Mouse (Mus musculus) liver, embryonic 13.5 days (tissue): ENCODE data around the gene Napepld. TPM values are rescaled to one million over a fixed set of nuclear protein-coding genes. Genes with fewer than 3 reads are reported as not detected.
"Not testable (repeated sequence)": the region's sequence is repeated elsewhere in the genome, so short reads cannot be mapped to it uniquely, and the experiment has no call there.

Experiments used
- ATAC-seq: fragments of 200-750 bp; cut with Nextera tagmentation; 2 replicates; pipeline ENCODE4 v1.8.0; 2017; ENCODE audit warnings: low read depth, mild to moderate bottlenecking, moderate number of reproducible peaks, moderate library complexity
- DNase-seq: peaks from one replicate; pipeline ENCODE4 v3.0.0; 2022
- H3K27ac ChIP-seq: fragments of 300-500 bp; sonication (generic); 2 replicates; pipeline ENCODE4 v1.5.1; 2015; ENCODE audit warnings: moderate library complexity, mild to moderate bottlenecking, inconsistent platforms
- H3K27me3 ChIP-seq: fragments of 300-500 bp; sonication (generic); 2 replicates; pipeline ENCODE4 v1.6.1; 2015; ENCODE audit warnings: mild to moderate bottlenecking, inconsistent platforms
- H3K36me3 ChIP-seq: fragments of 300-500 bp; sonication (generic); 2 replicates; pipeline ENCODE4 v1.6.1; 2015; ENCODE audit warnings: mild to moderate bottlenecking, inconsistent platforms
- H3K4me1 ChIP-seq: fragments of 300-500 bp; sonication (generic); replicated peaks from 2 replicates; pipeline ENCODE4 v1.6.1; 2015; ENCODE audit warnings: inconsistent platforms
- H3K4me2 ChIP-seq: fragments of 300-500 bp; sonication (generic); 2 replicates; pipeline ENCODE4 v1.6.1; 2015; ENCODE audit warnings: inconsistent platforms, mild to moderate bottlenecking, moderate library complexity
- H3K4me3 ChIP-seq: fragments of 300-500 bp; sonication (generic); replicated peaks from 2 replicates; pipeline ENCODE4 v1.5.1; 2015; ENCODE audit warnings: mild to moderate bottlenecking, inconsistent platforms
- H3K9ac ChIP-seq: fragments of 300-500 bp; sonication (generic); 2 replicates; pipeline ENCODE4 v1.6.1; 2015; ENCODE audit warnings: mild to moderate bottlenecking, inconsistent platforms
- H3K9me3 ChIP-seq: fragments of 300-500 bp; sonication (generic); replicated peaks from 2 replicates; pipeline ENCODE4 v1.6.1; 2016; ENCODE audit warnings: inconsistent platforms
- WGBS: fragments of 180-500 bp; shearing (Covaris S2); methylation state at CpG from one replicate; pipeline ENCODE4 v1.1.7; 2015; ENCODE audit not compliant: insufficient replicate concordance; 5-methylcytosine and 5-hydroxymethylcytosine counted together
- polyA plus RNA-seq: library from polyadenylated mRNA; unstranded; fragments of >200 nt; fragmentation: Nextera tagmentation; extraction: Ambion mirVana; gene quantifications from 2 replicates; pipeline ENCODE4 v1.2.1, GENCODE M21; 2015

The Napepld gene
- polyA plus RNA-seq, 1 experiment from 2014 or later = 1.2 TPM

DNA sequence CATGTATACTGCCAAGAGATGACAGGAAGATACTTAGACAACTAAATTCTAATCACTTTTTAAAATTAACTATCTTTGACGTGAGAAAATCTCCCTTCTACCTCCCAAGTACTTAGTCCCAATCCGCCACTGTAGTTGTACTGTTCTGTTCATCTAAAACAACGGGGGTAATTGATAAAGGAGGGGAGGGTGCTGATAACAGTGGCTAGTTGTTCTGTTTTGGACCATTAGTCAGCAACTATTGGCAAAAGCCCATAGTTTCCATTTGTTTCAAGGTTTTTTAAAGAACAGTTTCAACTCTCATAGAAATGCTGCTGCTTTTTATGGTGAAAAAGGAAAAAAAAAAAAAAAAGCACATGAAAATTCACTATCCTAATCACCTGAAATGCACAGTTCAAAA, 2.5 kb upstream of the Napepld start:
- no peak overlapping the region for H3K4me2 ChIP-seq
- ATAC-seq (no peak), DNase-seq (no peak)
- peaks cover 27% of the 10 kb centered on the region for H3K4me1 ChIP-seq
- no peaks in the 10 kb centered on the region for H3K27me3 ChIP-seq
- 16% methylated on average over 3 of the region's 3 CpGs for WGBS
- no peak overlapping the region for H3K9ac ChIP-seq
- H3K9me3 ChIP-seq = no peaks in the 10 kb centered on the region
- no peak overlapping the region for H3K27ac ChIP-seq
- H3K36me3 ChIP-seq = no peaks in the 10 kb centered on the region
- no peak overlapping the region for H3K4me3 ChIP-seq

DNA sequence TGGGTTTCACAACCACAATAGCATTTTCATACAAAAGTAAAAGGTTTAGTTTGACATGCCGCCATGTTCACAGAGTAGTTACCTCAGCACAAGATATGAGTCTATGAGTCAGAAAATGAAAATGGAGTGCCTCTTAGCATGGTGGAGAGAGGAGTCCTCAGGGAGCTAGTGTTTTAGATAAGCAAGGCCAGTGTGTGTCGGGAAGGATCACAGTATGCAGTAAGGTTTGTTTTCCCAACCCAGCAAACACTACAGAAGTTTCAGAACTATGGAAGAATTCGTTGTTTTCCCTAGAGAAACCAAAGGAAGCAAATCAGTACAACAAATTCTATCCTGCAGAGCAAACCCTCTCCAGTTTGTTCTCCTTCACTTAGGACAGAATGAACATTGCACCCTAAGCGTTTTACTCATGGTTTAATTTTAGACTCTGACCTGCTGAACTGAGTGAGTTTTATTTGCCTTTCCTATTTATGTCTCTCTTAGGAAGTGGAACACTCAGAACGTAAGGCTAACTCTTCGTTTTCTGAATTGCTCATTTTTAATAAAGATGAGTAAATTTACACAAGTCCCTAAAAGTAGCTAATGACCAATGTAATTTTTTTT, 1.8 kb upstream of the Napepld start:
- H3K27me3 ChIP-seq = no peaks in the 10 kb centered on the region
- H3K4me2 ChIP-seq = 0 out of 2 replicates have a peak overlapping the region, but pooled peaks have one; percentile 0
- H3K27ac ChIP-seq = peak overlapping the region; percentile 36; the same call in 1 of the 2 replicates
- H3K4me3 ChIP-seq = no peak overlapping the region
- no peaks in the 10 kb centered on the region for H3K36me3 ChIP-seq
- H3K9me3 ChIP-seq = no peaks in the 10 kb centered on the region
- no peak overlapping the region for H3K9ac ChIP-seq
- DNase-seq (no peak), ATAC-seq (no peak)
- H3K4me1 ChIP-seq = peaks cover 27% of the 10 kb centered on the region
- 66% methylated on average over 6 of the region's 6 CpGs for WGBS

DNA sequence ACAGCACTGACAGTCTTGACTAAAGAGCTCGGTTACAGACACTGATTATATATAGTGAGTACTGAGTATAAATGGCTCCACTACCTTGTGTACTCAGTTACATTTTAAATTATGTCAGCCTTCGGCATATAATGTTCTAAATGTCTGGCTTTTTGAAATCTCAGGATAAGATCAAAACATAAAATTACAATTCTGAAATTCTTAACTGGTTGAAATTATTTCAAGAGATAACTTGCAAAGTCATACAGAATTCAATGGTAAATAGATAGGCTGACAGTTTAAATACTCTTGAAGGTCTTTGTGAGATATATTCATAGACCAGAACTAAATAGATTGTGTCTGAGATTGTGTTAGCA, 791 bp upstream of the Napepld start:
- DNase-seq (no peak), ATAC-seq (no peak)
- Histone ChIP-seq H3K9ac (peak overlapping the region; percentile 87), H3K4me3 (peak overlapping the region; percentile 76), H3K4me2 (peak overlapping the region; percentile 85), H3K27me3 (no peaks in the 10 kb centered on the region), H3K4me1 (peaks cover 27% of the 10 kb centered on the region), H3K9me3 (no peaks in the 10 kb centered on the region), H3K27ac (peak overlapping the region; percentile 92), H3K36me3 (no peaks in the 10 kb centered on the region)
- WGBS = 49% methylated on average over 2 of the region's 2 CpGs

DNA sequence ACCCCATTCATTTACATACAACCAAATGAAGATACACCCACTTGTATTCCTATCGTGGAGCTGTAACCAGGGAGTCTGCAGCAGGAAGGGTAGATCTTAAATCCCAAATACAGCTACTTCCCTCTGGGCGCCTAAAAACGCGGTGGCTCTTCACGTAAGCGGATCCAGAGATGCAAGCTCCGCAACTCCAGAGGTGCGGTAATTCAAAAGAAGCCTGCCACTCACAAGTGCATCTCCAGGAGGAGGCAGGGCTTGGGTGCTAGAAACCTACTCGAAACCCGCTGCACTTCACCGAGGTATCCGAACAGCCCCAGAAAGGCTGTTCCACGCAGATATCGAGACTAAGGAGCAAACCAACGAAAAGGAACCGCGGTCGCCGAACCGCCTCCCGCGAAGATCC, 262 bp downstream of the Napepld start:
- Histone ChIP-seq H3K4me1 (peaks cover 27% of the 10 kb centered on the region), H3K9me3 (no peaks in the 10 kb centered on the region), H3K27ac (peak overlapping the region; percentile 31), H3K4me2 (peak overlapping the region; percentile 85), H3K4me3 (peak overlapping the region; percentile 76), H3K9ac (peak overlapping the region; percentile 76), H3K36me3 (no peaks in the 10 kb centered on the region), H3K27me3 (no peaks in the 10 kb centered on the region)
- WGBS = under 1% methylated on average over 22 of the region's 22 CpGs
- peak; percentile 18 for ATAC-seq
- DNase-seq = no peak

DNA sequence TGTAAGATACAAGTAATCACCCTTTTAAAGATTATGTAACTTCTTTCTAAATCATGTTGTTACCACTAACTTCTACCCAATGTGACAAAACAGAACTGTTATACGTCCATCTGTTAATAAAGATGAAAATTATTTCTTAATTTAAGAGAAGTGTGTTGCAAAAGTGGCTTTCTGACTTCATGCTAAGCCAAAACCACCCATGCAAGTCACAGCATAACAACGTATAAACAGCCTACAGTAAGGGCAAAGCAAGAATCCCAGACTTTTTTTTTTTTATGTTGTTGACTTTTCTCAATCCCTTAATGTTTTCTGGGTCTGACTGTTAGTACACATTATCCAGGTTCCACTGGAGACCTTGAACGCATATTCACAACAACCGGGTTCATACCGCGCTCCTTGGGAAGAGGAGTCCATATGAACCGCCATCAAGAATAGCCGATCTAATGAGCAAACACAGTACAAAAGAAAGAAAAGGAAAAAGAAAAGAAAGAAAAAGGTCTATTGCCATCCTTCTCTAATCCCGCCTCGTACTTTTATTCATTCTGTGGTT, 849 bp downstream of the Napepld start:
- DNase-seq (no peak), ATAC-seq (no peak)
- WGBS = 25% methylated on average over 10 of the region's 10 CpGs
- Histone ChIP-seq H3K4me1 (peaks cover 27% of the 10 kb centered on the region), H3K9me3 (no peaks in the 10 kb centered on the region), H3K27ac (peak overlapping the region; percentile 31; the same call in 1 of the 2 replicates), H3K4me2 (peak overlapping the region; percentile 85), H3K36me3 (no peaks in the 10 kb centered on the region), H3K4me3 (peak overlapping the region; percentile 76), H3K27me3 (no peaks in the 10 kb centered on the region), H3K9ac (peak overlapping the region; percentile 76)

DNA sequence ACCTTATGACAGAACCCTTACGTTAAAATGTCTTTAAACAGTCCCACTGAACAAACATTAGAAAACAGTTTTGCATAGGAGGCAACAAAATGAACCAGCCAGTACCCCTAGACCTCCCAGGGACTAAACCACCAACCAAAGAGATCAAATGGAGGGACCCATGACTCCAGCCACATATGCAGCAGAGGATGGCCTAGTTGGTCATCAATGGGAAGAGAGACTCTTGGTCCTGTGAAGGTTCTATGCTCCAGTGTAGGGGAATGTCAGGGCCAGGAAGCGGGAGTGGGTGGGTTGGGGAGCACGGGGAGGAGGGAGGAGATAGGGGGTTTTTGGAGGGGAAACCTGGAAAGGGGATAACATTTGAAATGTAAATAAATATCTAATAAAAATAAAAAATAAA, 1.6 kb downstream of the Napepld start:
- not testable (repeated sequence) for H3K4me2 ChIP-seq, DNase-seq, H3K9ac ChIP-seq, ATAC-seq, H3K27ac ChIP-seq, H3K4me3 ChIP-seq, H3K9me3 ChIP-seq, H3K27me3 ChIP-seq, H3K36me3 ChIP-seq
- H3K4me1 ChIP-seq = peaks cover 27% of the 10 kb centered on the region
- 89% methylated on average over 3 of the region's 3 CpGs for WGBS

DNA sequence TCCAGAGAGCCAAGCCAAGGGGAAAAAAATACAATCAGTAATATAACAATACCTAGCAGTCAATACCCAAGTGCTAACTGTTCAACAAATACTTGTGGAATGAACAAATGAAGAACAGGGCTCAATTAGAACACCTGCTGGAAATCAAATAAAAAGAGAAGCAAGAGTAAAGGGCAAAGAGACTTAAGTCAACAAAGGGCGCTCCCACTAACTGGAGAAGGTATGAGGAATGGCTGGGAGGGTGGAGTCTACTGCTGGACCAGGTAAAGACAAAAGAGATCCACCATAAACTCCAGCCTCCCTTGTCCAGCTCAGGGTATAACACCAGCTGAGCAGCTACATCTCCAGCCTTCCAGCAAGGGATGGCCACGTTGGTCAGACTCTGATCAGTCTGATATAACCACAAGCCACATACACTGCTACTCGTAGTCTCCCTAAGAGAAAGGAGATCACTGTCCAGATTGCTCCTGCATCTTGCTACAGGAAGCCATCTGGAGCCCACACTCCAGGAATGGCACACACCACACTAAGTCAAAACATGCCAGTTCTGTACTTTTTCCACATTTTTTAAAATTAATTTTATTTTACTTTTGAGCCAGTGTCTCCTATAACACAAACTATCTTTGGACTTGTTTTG, 6.2 kb downstream of the Napepld start:
- WGBS = 34% methylated on average over 3 of the region's 3 CpGs
- no peak for DNase-seq
- no peak for ATAC-seq
- peaks cover 3% of the 10 kb centered on the region for H3K4me1 ChIP-seq
- no peak overlapping the region for H3K4me2 ChIP-seq
- H3K27ac ChIP-seq = no peak overlapping the region
- no peak overlapping the region for H3K9ac ChIP-seq
- no peaks in the 10 kb centered on the region for H3K27me3 ChIP-seq
- no peak overlapping the region for H3K4me3 ChIP-seq
- H3K36me3 ChIP-seq = no peaks in the 10 kb centered on the region
- H3K9me3 ChIP-seq = no peaks in the 10 kb centered on the region

DNA sequence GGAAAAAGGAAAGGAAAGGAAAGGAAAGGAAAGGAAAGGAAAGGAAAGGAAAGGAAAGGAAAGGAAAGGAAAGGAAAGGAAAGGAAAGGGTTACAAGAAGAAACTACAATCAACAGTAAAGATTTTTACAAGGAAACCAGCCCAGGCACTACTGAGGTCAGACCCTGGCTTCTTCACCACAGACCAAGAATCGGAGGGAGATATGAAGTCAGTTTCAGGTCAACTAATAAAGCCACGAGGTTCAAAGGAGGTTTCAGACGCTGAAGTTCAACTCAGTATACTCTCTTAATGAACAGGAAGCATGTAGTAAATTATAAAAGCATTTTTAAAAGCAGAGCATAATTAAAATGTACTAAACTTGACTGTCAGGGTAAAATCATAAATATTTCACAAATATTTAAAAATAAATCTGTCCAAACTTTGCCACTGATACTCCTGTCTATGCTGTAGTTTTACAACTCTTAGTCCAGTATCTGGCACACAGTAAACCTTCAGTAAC, 7.8 kb downstream of the Napepld start:
- no peak overlapping the region for H3K9ac ChIP-seq
- no peaks in the 10 kb centered on the region for H3K27me3 ChIP-seq
- no peaks in the 10 kb centered on the region for H3K36me3 ChIP-seq
- no peak overlapping the region for H3K27ac ChIP-seq
- DNase-seq = no peak
- no peak overlapping the region for H3K4me2 ChIP-seq
- no peak for ATAC-seq
- no peaks in the 10 kb centered on the region for H3K9me3 ChIP-seq
- no peak overlapping the region for H3K4me3 ChIP-seq
- no peaks in the 10 kb centered on the region; the same call in 1 of the 2 replicates for H3K4me1 ChIP-seq
- WGBS = 44% methylated on average over 3 of the region's 3 CpGs

DNA sequence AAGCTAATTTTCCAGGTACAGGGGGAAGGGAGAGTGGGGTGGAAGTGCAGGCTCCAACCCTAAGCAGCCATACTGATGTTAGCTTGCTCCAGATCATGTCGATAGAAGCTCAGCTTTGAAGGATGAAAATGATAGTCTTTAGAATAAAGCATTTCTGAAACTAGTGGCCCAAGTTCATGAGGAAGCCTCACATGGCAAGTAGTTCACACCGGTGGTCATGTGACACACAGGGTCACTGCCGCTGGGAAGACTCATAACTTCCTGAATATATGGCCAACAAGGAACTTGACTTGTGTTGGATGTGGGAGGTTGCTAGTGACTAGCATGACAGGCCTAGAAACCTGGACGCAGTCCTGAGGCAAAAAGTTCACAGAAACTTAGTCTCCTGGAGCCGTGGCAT, 9.0 kb downstream of the Napepld start:
- DNase-seq (no peak), ATAC-seq (no peak)
- peaks cover 1% of the 10 kb centered on the region; the same call in 1 of the 2 replicates for H3K4me1 ChIP-seq
- WGBS = 80% methylated on average over 5 of the region's 5 CpGs
- H3K4me2 ChIP-seq = no peak overlapping the region
- H3K9ac ChIP-seq = no peak overlapping the region
- no peak overlapping the region for H3K4me3 ChIP-seq
- H3K27me3 ChIP-seq = no peaks in the 10 kb centered on the region
- H3K36me3 ChIP-seq = no peaks in the 10 kb centered on the region
- no peaks in the 10 kb centered on the region for H3K9me3 ChIP-seq
- H3K27ac ChIP-seq = no peak overlapping the region

DNA sequence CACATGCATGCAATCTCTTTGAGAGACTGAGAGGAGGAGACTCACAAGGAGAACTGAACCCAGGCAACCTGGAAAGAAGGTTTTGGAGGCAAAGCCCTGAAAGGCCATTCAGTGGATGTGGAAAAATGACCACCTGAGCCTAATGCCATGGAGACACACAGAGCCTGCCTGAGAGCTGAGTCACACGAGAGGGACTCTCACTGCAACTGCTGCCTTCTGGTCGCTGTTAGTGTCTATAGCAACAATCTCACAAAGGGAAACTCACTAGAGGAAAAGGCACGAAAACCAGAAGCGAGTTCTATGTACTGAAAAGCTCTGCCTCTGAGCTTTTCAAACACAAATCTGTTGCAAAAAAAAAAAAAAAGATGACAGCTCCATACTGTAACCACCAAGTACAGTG, 14.2 kb downstream of the Napepld start:
- no peak overlapping the region for H3K4me2 ChIP-seq
- DNase-seq (no peak), ATAC-seq (0 out of 2 replicates have a peak, but pooled peaks have one; percentile 51)
- H3K27ac ChIP-seq = no peak overlapping the region
- 0 out of 2 replicates have a peak, but pooled peaks cover 9% of the 10 kb centered on the region for H3K4me1 ChIP-seq
- no peak overlapping the region for H3K4me3 ChIP-seq
- WGBS = 19% methylated on average over 4 of the region's 4 CpGs
- no peaks in the 10 kb centered on the region for H3K27me3 ChIP-seq
- H3K9me3 ChIP-seq = no peaks in the 10 kb centered on the region
- H3K36me3 ChIP-seq = no peaks in the 10 kb centered on the region
- no peak overlapping the region; the same call in 1 of the 2 replicates for H3K9ac ChIP-seq

DNA sequence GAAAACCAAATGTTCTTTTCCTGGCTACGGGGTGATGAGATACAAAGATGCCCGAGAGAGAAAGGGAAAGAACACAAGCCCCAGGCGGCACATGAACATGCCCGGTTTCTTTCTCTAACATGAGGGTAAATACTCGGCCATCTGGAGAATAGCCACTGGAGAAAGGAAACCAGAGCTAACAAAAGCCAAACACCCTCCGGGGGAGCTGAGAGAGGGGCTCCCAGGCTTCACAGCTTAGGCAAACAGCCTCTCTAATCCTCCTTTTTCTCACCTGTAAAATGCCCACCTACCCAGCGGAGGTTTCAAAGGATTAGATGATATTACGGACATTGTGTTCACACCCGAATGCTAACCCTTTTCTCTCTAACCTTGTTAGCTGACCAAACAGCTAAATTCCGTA, 16.2 kb downstream of the Napepld start:
- Histone ChIP-seq H3K4me2 (no peak overlapping the region), H3K9me3 (no peaks in the 10 kb centered on the region), H3K27ac (no peak overlapping the region), H3K4me1 (0 out of 2 replicates have a peak, but pooled peaks cover 19% of the 10 kb centered on the region), H3K4me3 (no peak overlapping the region), H3K9ac (no peak overlapping the region), H3K36me3 (no peaks in the 10 kb centered on the region), H3K27me3 (no peaks in the 10 kb centered on the region)
- WGBS = 73% methylated on average over 10 of the region's 10 CpGs
- DNase-seq (no peak), ATAC-seq (no peak)
